Mouse (Mus musculus): Measurements from ENCODE around the gene Lin28a. TPM values are rescaled to one million over a fixed set of nuclear protein-coding genes. Genes with fewer than 3 reads are reported as not detected.
A peak's percentile ranks its signal among the peaks of the same experiment; 100 is the strongest.

The Lin28a gene
- 0.19 and 0.37 TPM in 2 replicates for polyA plus RNA-seq (2015; fragmentation: Nextera tagmentation; extraction: Ambion mirVana)

GRCm38 (mm10) chr4:134018779-134019145 is at the start of gene Lin28a:
Gene Lin28a, minus strand, starts transcription at chr4:134018841.
- Histone ChIP-seq H3K36me3 (no peaks in the 10 kb centered on the region), H3K9me3 (replicated peaks) (no peaks in the 10 kb centered on the region), H3K4me2 (peak within 1 kb of the TSS; percentile 64), H3K4me1 (peaks cover 42% of the 10 kb centered on the region), H3K27ac (replicated peaks) (peak within 1 kb of the TSS; percentile 74), H3K9ac (replicated peaks) (peak within 1 kb of the TSS; percentile 34; the same call in 1 of the 2 replicates), H3K27me3 (replicated peaks) (peaks cover 26% of the 10 kb centered on the region), H3K4me3 (replicated peaks) (peak within 1 kb of the TSS; percentile 38)
- no peak for ATAC-seq (ENCODE audit: low FRiP score)
- WGBS = 0% methylated on average over 8 of the region's 9 CpGs

GRCm38 (mm10) chr4:134067833-134068544 is 49.3 kb upstream of the Lin28a start:
- Histone ChIP-seq H3K36me3 (no peaks in the 10 kb centered on the region), H3K27me3 (replicated peaks) (peaks cover 18% of the 10 kb centered on the region), H3K9ac (replicated peaks) (no peak overlapping the region), H3K4me2 (no peak overlapping the region), H3K27ac (replicated peaks) (no peak overlapping the region), H3K4me1 (no peaks in the 10 kb centered on the region), H3K9me3 (replicated peaks) (no peaks in the 10 kb centered on the region), H3K4me3 (replicated peaks) (no peak overlapping the region)
- ATAC-seq (ENCODE audit: low FRiP score) = no peak
- WGBS = 81% methylated on average over 7 of the region's 7 CpGs

GRCm38 (mm10) chr4:134067383-134067782 is 48.7 kb upstream of the Lin28a start:
- Histone ChIP-seq H3K4me1 (no peaks in the 10 kb centered on the region), H3K4me2 (no peak overlapping the region), H3K36me3 (no peaks in the 10 kb centered on the region), H3K27ac (replicated peaks) (no peak overlapping the region), H3K9ac (replicated peaks) (no peak overlapping the region), H3K4me3 (replicated peaks) (no peak overlapping the region), H3K27me3 (replicated peaks) (peaks cover 18% of the 10 kb centered on the region), H3K9me3 (replicated peaks) (no peaks in the 10 kb centered on the region)
- no peak for ATAC-seq (ENCODE audit: low FRiP score)
- 92% methylated on average over 8 of the region's 8 CpGs for WGBS

- ATAC-seq (ENCODE audit: low FRiP score) = no peak
These were observed 46.9 kb upstream of the Lin28a start for GRCm38 (mm10) chr4:134065431-134066004.

GRCm38 (mm10) chr4:134062561-134062960 is 43.9 kb upstream of the Lin28a start:
- no peaks in the 10 kb centered on the region for H3K4me1 ChIP-seq
- H3K9ac ChIP-seq (replicated peaks) = no peak overlapping the region
- peaks cover 28% of the 10 kb centered on the region for H3K27me3 ChIP-seq (replicated peaks)
- no peak for ATAC-seq (ENCODE audit: low FRiP score)
- WGBS = 82% methylated on average over 8 of the region's 8 CpGs
- H3K27ac ChIP-seq (replicated peaks) = no peak overlapping the region
- no peaks in the 10 kb centered on the region for H3K36me3 ChIP-seq
- H3K4me3 ChIP-seq (replicated peaks) = no peak overlapping the region
- H3K9me3 ChIP-seq (replicated peaks) = no peaks in the 10 kb centered on the region
- H3K4me2 ChIP-seq = no peak overlapping the region

More at GRCm38 (mm10) chr4:134065431-134066004, 46.9 kb upstream of the Lin28a start:
- Histone ChIP-seq H3K27me3 (replicated peaks) (peaks cover 20% of the 10 kb centered on the region), H3K4me3 (replicated peaks) (no peak overlapping the region), H3K36me3 (no peaks in the 10 kb centered on the region), H3K27ac (replicated peaks) (no peak overlapping the region), H3K9me3 (replicated peaks) (no peaks in the 10 kb centered on the region), H3K4me2 (no peak overlapping the region), H3K4me1 (no peaks in the 10 kb centered on the region), H3K9ac (replicated peaks) (no peak overlapping the region)
- 28% methylated on average over 23 of the region's 23 CpGs for WGBS

GRCm38 (mm10) chr4:134061944-134062446 is 43.4 kb upstream of the Lin28a start:
- 56% methylated on average over 8 of the region's 8 CpGs for WGBS
- no peak for ATAC-seq (ENCODE audit: low FRiP score)
- Histone ChIP-seq H3K9me3 (replicated peaks) (no peaks in the 10 kb centered on the region), H3K4me3 (replicated peaks) (no peak overlapping the region), H3K27me3 (replicated peaks) (peaks cover 28% of the 10 kb centered on the region), H3K4me1 (no peaks in the 10 kb centered on the region), H3K4me2 (no peak overlapping the region), H3K9ac (replicated peaks) (no peak overlapping the region), H3K36me3 (no peaks in the 10 kb centered on the region), H3K27ac (replicated peaks) (no peak overlapping the region)

- H3K27me3 ChIP-seq (replicated peaks) = peaks cover 21% of the 10 kb centered on the region
- 65% methylated on average over 18 of the region's 18 CpGs for WGBS
- H3K9ac ChIP-seq (replicated peaks) = no peak overlapping the region
- H3K36me3 ChIP-seq = no peaks in the 10 kb centered on the region
- H3K4me1 ChIP-seq = no peaks in the 10 kb centered on the region
- H3K4me2 ChIP-seq = no peak overlapping the region
- no peak overlapping the region for H3K4me3 ChIP-seq (replicated peaks)
- no peak for ATAC-seq (ENCODE audit: low FRiP score)
- H3K27ac ChIP-seq (replicated peaks) = no peak overlapping the region
- H3K9me3 ChIP-seq (replicated peaks) = no peaks in the 10 kb centered on the region
These were observed 42.7 kb upstream of the Lin28a start for GRCm38 (mm10) chr4:134061166-134061830.

- no peak within 1 kb of the TSS for H3K27ac ChIP-seq (replicated peaks)
- H3K27me3 ChIP-seq (replicated peaks) = peaks cover 15% of the 10 kb centered on the region
- H3K9ac ChIP-seq (replicated peaks) = no peak within 1 kb of the TSS
- no peaks in the 10 kb centered on the region for H3K4me1 ChIP-seq
- no peak for ATAC-seq (ENCODE audit: low FRiP score)
- H3K36me3 ChIP-seq = no peaks in the 10 kb centered on the region
- no peak within 1 kb of the TSS for H3K4me3 ChIP-seq (replicated peaks)
- H3K9me3 ChIP-seq (replicated peaks) = no peaks in the 10 kb centered on the region
- 55% methylated on average over 28 of the region's 28 CpGs for WGBS
- no peak within 1 kb of the TSS for H3K4me2 ChIP-seq
These were observed 41.7 kb upstream of the Lin28a start, which contains the start of gene Crybg2 for GRCm38 (mm10) chr4:134060135-134060865. Gene Crybg2, plus strand, starts transcription at chr4:134060815.

GRCm38 (mm10) chr4:134058908-134059307 is 40.3 kb upstream of the Lin28a start:
- no peak overlapping the region for H3K4me3 ChIP-seq (replicated peaks)
- H3K4me1 ChIP-seq = no peaks in the 10 kb centered on the region
- H3K9me3 ChIP-seq (replicated peaks) = no peaks in the 10 kb centered on the region
- no peaks in the 10 kb centered on the region for H3K36me3 ChIP-seq
- no peak for ATAC-seq (ENCODE audit: low FRiP score)
- peak overlapping the region; percentile 20; the same call in 1 of the 2 replicates for H3K4me2 ChIP-seq
- H3K27me3 ChIP-seq (replicated peaks) = peaks cover 12% of the 10 kb centered on the region
- H3K27ac ChIP-seq (replicated peaks) = no peak overlapping the region
- no peak overlapping the region for H3K9ac ChIP-seq (replicated peaks)
- 87% methylated on average over 6 of the region's 6 CpGs for WGBS

GRCm38 (mm10) chr4:134058166-134058715 is 39.6 kb upstream of the Lin28a start:
- Histone ChIP-seq H3K9me3 (replicated peaks) (no peaks in the 10 kb centered on the region), H3K27me3 (replicated peaks) (peaks cover 10% of the 10 kb centered on the region), H3K36me3 (no peaks in the 10 kb centered on the region), H3K27ac (replicated peaks) (no peak overlapping the region), H3K9ac (replicated peaks) (no peak overlapping the region), H3K4me1 (no peaks in the 10 kb centered on the region), H3K4me2 (peak overlapping the region; percentile 20; the same call in 1 of the 2 replicates), H3K4me3 (replicated peaks) (no peak overlapping the region)
- WGBS = 38% methylated on average over 14 of the region's 14 CpGs
- no peak for ATAC-seq (ENCODE audit: low FRiP score)

- Histone ChIP-seq H3K4me1 (peaks cover 7% of the 10 kb centered on the region; the same call in 1 of the 2 replicates), H3K4me2 (no peak within 1 kb of the TSS), H3K27me3 (replicated peaks) (no peaks in the 10 kb centered on the region), H3K4me3 (replicated peaks) (no peak within 1 kb of the TSS), H3K36me3 (no peaks in the 10 kb centered on the region), H3K9ac (replicated peaks) (no peak within 1 kb of the TSS), H3K9me3 (replicated peaks) (no peaks in the 10 kb centered on the region), H3K27ac (replicated peaks) (no peak within 1 kb of the TSS)
- no peak for ATAC-seq (ENCODE audit: low FRiP score)
- WGBS = 94% methylated on average over 3 of the region's 3 CpGs
These were observed 34.9 kb upstream of the Lin28a start, which contains the start of gene Zfp683 for GRCm38 (mm10) chr4:134053538-134053937. Gene Zfp683, plus strand, starts transcription at chr4:134053838.
